Mouse (Mus musculus) fat pad, adult 2 months (tissue): ENCODE data around the gene Gramd2.

ENCODE experiments used
- DNase-seq: peaks from one replicate; pipeline ENCODE4 v3.0.0-alpha.2; 2011; ENCODE audit warnings: low read depth, low spot score; ENCODE audit errors: extremely low read depth

Gene Gramd2

GRCm38 (mm10) chr9:59679678-59680533 is at the start of gene Gramd2:
Gene Gramd2 (plus strand): TSS chr9:59680144.
- DNase-seq, result no peak

- no peak for DNase-seq
These were observed 41.6 kb upstream of the Gramd2 start for GRCm38 (mm10) chr9:59638372-59638771.

GRCm38 (mm10) chr9:59639936-59640335 is 40.0 kb upstream of the Gramd2 start:
- no peak for DNase-seq

GRCm38 (mm10) chr9:59641320-59641719 is 38.6 kb upstream of the Gramd2 start:
- no peak for DNase-seq

- no peak for DNase-seq
These were observed 30.0 kb upstream of the Gramd2 start for GRCm38 (mm10) chr9:59649911-59650310.

GRCm38 (mm10) chr9:59653371-59653770 is 26.6 kb upstream of the Gramd2 start:
- DNase-seq, result no peak

GRCm38 (mm10) chr9:59654450-59654983 is 25.4 kb upstream of the Gramd2 start:
- no peak for DNase-seq

GRCm38 (mm10) chr9:59655958-59656634 is 23.8 kb upstream of the Gramd2 start, which contains the start of gene Pkm:
Gene Pkm (plus strand): TSS chr9:59656368.
- DNase-seq, result peak; percentile 99

- DNase-seq, result no peak
These were observed 23.0 kb upstream of the Gramd2 start for GRCm38 (mm10) chr9:59656635-59657617.

- no peak for DNase-seq
These were observed 21.8 kb upstream of the Gramd2 start for GRCm38 (mm10) chr9:59658146-59658545.

- DNase-seq, result peak; percentile 82
These were observed 20.6 kb upstream of the Gramd2 start for GRCm38 (mm10) chr9:59659036-59660026.

GRCm38 (mm10) chr9:59660421-59660820 is 19.5 kb upstream of the Gramd2 start:
- no peak for DNase-seq

GRCm38 (mm10) chr9:59661298-59661975 is 18.5 kb upstream of the Gramd2 start:
- DNase-seq, result no peak

- no peak for DNase-seq
These were observed 16.7 kb upstream of the Gramd2 start for GRCm38 (mm10) chr9:59663226-59663625.

- DNase-seq, result no peak
These were observed 16.0 kb upstream of the Gramd2 start for GRCm38 (mm10) chr9:59663957-59664356.

- peak; percentile 50 for DNase-seq
These were observed 15.2 kb upstream of the Gramd2 start for GRCm38 (mm10) chr9:59664664-59665256.

GRCm38 (mm10) chr9:59666016-59666415 is 13.9 kb upstream of the Gramd2 start:
- DNase-seq, result no peak

GRCm38 (mm10) chr9:59666813-59667212 is 13.1 kb upstream of the Gramd2 start:
- no peak for DNase-seq
